Mouse (Mus musculus) midbrain, postnatal 0 days (tissue): ENCODE results near the gene Trpm8. TPM values are rescaled to one million over a fixed set of nuclear protein-coding genes. Genes with fewer than 3 reads are reported as not detected.

Source experiments
- ATAC-seq: fragments of 200-750 bp; cut with Nextera tagmentation; 2 replicates; pipeline ENCODE4 v1.8.0; 2017; ENCODE audit warnings: moderate number of reproducible peaks, mild to moderate bottlenecking, moderate TSS enrichment, moderate library complexity; ENCODE audit not compliant: low FRiP score
- DNase-seq: peaks from one replicate; pipeline ENCODE4 v3.0.0-alpha.2; 2015; ENCODE audit warnings: low spot score
- H3K27ac ChIP-seq: fragments of 300-500 bp; sonication (generic); 2 replicates; pipeline ENCODE4 v1.5.1; 2014; ENCODE audit warnings: low read depth, mild to moderate bottlenecking, low read length, mixed read lengths
- H3K27me3 ChIP-seq: fragments of 300-500 bp; sonication (generic); 2 replicates; pipeline ENCODE4 v1.6.1; 2014; ENCODE audit warnings: low read length, control low read depth, mixed read lengths; ENCODE audit not compliant: insufficient read depth
- H3K36me3 ChIP-seq: fragments of 300-500 bp; sonication (generic); 2 replicates; pipeline ENCODE4 v1.6.1; 2014; ENCODE audit warnings: low read length, control low read depth, mixed read lengths; ENCODE audit not compliant: insufficient read depth
- H3K4me1 ChIP-seq: fragments of 300-500 bp; sonication (generic); 2 replicates; pipeline ENCODE4 v1.6.1; 2014; ENCODE audit warnings: mild to moderate bottlenecking, control low read depth, antibody characterized with exemption, low read length, mixed read lengths; ENCODE audit not compliant: insufficient read depth
- H3K4me2 ChIP-seq: fragments of 300-500 bp; sonication (generic); 2 replicates; pipeline ENCODE4 v1.6.1; 2014; ENCODE audit warnings: low read depth, mild to moderate bottlenecking, low read length, mixed read lengths; ENCODE audit not compliant: poor library complexity, severe bottlenecking
- H3K4me3 ChIP-seq: fragments of 300-500 bp; sonication (generic); 2 replicates; pipeline ENCODE4 v1.5.1; 2014; ENCODE audit warnings: low read depth, mild to moderate bottlenecking, low read length, moderate library complexity
- H3K9ac ChIP-seq: fragments of 300-500 bp; sonication (generic); replicated peaks from 2 replicates; pipeline ENCODE4 v1.6.1; 2014; ENCODE audit warnings: mild to moderate bottlenecking, low read length, moderate library complexity, mixed read lengths; ENCODE audit not compliant: poor library complexity, severe bottlenecking
- H3K9me3 ChIP-seq: fragments of 300-500 bp; sonication (generic); 2 replicates; pipeline ENCODE4 v1.6.1; 2016; ENCODE audit warnings: low read length, control low read depth
- CTCF ChIP-seq: IDR thresholded peaks from 2 replicates; pipeline ENCODE4 v1.5.1; 2016; ENCODE audit warnings: antibody characterized with exemption, mild to moderate bottlenecking
- WGBS: fragments of 180-500 bp; shearing (Covaris S2); extraction: QIAGEN DNeasy Blood & Tissue Kit; methylation state at CpG from one replicate; pipeline ENCODE4 v1.1.7; 2014; 5-methylcytosine and 5-hydroxymethylcytosine counted together
- polyA plus RNA-seq: library from polyadenylated mRNA; unstranded; fragments of >200 nt; fragmentation: Nextera tagmentation; extraction: Ambion mirVana; gene quantifications from 2 replicates; pipeline ENCODE4 v1.2.1, GENCODE M21; 2015
- total RNA-seq: library from RNA; depleted of rRNA; stranded (reverse); fragments of >200 nt; gene quantifications from 2 replicates; pipeline ENCODE4 v1.2.3, GENCODE M21; 2014

Gene Trpm8
- total and polyA plus RNA-seq, 2 experiments from 2014 or later, result 0.21 to 1.2 TPM

DNA sequence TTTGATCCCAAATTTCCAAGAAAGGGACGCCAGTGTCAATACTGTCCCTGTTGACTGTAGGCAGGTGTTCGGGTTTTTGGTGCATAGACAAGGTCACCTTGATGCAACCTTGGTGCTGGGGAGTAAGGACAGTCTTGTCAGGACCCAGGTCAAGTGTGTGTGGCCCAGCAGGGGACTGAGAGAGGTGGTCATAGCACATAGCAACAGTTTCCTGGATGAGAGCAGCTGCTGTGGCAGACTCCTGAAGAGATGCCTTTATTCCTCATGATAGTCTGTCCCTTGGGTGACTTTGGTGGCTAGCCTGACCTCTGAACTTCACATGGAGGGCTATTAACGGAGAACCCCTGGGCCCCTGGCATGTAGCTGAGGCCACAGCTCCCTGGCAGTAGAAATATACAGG lies 45.6 kb downstream of the Trpm8 start:
- ATAC-seq, result no peak
- no peak for TF ChIP-seq CTCF
- H3K4me2 ChIP-seq, result no peak overlapping the region
- WGBS, result 85% methylated on average over 3 of the region's 3 CpGs
- H3K27me3 ChIP-seq, result no peaks in the 10 kb centered on the region
- H3K36me3 ChIP-seq, result no peaks in the 10 kb centered on the region
- H3K4me1 ChIP-seq, result no peaks in the 10 kb centered on the region
- no peak overlapping the region for H3K4me3 ChIP-seq
- H3K27ac ChIP-seq, result no peak overlapping the region
- no peaks in the 10 kb centered on the region for H3K9me3 ChIP-seq
- H3K9ac ChIP-seq, result no peak overlapping the region
- DNase-seq, result no peak

DNA sequence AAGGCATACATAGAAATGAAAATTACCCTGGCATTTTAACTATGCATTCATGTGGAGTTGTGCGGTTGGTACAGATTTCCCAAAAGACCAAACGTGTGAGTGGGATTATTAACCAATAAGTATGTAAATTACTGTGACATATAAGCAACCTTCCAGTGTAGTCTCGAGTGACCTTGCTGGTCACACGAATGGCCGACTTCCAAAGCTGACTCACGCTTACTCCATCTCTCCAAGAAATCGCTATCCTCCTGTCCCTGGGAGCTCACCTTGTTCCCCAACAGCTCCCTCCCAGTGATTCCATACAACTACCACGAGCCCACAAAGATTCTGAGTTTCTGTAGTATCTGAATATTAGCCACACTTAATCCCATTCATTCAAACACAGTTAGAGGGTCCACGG lies 62.0 kb downstream of the Trpm8 start:
- H3K4me2 ChIP-seq, result no peak overlapping the region
- ATAC-seq (no peak), DNase-seq (no peak)
- no peak overlapping the region for H3K4me3 ChIP-seq
- no peak for TF ChIP-seq CTCF
- 58% methylated on average over 9 of the region's 9 CpGs for WGBS
- no peaks in the 10 kb centered on the region for H3K27me3 ChIP-seq
- H3K9me3 ChIP-seq, result no peaks in the 10 kb centered on the region
- H3K9ac ChIP-seq, result no peak overlapping the region
- H3K27ac ChIP-seq, result no peak overlapping the region
- H3K4me1 ChIP-seq, result no peaks in the 10 kb centered on the region
- H3K36me3 ChIP-seq, result no peaks in the 10 kb centered on the region

DNA sequence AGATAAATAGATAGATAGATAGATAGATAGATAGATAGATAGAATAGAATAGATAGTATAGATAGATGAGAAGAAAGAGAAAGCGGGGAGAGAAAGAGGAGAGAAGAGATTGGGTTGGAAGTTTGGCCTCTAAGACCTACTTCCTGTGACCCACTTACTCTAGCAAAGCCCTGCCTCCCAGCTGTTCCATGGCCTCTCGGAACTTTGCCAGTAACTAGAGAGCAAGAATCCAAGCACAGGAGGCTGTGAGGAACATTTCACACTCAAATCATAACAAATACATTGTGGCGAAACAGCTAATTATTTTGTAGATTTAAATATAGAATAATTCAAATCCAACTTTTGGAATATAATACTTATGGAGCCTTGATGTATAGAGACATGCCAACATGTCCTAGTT lies 65.2 kb downstream of the Trpm8 start:
- H3K4me2 ChIP-seq, result no peak overlapping the region
- no peak for TF ChIP-seq CTCF
- H3K4me3 ChIP-seq, result no peak overlapping the region
- DNase-seq, result no peak
- no peaks in the 10 kb centered on the region for H3K36me3 ChIP-seq
- no peak overlapping the region for H3K9ac ChIP-seq
- no peaks in the 10 kb centered on the region for H3K27me3 ChIP-seq
- H3K4me1 ChIP-seq, result no peaks in the 10 kb centered on the region
- no peaks in the 10 kb centered on the region for H3K9me3 ChIP-seq
- no peak for ATAC-seq
- no peak overlapping the region for H3K27ac ChIP-seq
- 93% methylated on average over 3 of the region's 3 CpGs for WGBS

DNA sequence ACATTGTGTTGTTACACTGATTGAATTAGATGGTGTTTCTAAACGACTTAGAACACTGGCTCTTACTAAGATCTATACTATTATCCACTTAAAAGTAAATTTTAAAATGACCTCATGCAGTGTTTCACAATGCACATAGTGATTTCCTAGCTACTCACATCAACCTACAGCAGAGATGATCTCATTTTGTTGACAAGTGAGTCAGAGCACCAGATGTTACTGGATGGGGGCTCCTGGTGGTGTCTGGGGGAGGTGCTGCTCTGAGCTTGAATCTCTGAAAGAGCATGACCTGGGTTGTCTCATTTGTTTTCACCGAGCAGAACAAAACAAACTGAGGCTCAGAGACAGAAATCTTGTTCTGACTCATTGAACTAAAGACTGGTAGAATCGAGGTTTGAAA lies 68.1 kb downstream of the Trpm8 start:
- Histone ChIP-seq H3K4me3 (no peak overlapping the region), H3K9me3 (no peaks in the 10 kb centered on the region), H3K27me3 (no peaks in the 10 kb centered on the region), H3K27ac (no peak overlapping the region), H3K4me2 (no peak overlapping the region), H3K36me3 (no peaks in the 10 kb centered on the region), H3K4me1 (no peaks in the 10 kb centered on the region), H3K9ac (no peak overlapping the region)
- 20% methylated on average over 3 of the region's 3 CpGs for WGBS
- DNase-seq (no peak), ATAC-seq (no peak)
- no peak for TF ChIP-seq CTCF

DNA sequence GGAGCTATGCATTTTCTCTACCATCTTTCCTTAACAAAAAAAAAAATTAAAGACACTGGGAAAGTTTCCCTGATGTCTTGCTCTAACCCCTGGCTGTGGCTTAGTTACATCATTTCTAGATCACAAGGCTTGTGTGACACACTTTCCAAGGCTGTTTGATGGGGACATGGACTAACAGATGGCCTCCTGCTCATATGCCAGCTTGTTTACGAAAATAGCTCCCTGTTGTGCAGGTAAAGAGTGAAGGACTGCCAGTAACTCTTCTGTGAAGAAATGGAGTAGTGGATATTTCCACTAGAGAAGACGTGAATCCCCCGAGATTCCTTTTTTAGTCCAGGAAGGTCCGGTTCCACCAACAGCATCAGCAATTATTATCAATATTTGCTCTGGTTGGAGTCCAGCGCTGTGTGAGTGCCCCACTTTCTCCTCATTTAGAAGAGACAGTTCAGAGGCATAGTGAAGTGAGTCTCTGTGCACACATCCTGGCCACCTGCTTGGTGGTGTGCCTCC lies 71.1 kb downstream of the Trpm8 start:
- Histone ChIP-seq H3K9ac (no peak overlapping the region), H3K4me1 (no peaks in the 10 kb centered on the region)
- no peak for TF ChIP-seq CTCF

DNA sequence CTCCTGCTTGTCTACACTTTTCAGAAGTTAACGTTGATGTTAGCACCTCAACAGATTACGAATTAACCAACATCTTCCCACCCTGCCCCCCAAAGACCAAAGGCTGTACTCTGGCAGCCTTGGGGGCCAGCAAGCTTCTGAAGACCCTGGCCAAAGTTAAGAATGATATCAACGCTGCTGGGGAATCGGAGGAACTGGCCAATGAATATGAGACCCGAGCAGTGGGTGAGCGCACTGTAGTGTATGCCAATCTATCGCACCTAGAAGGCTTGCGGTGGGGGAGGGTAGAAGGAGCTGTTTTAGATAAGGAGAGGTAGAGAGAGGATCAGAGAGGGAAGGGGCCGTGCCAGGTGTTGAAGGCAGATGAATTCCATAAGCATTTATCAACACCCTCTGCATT lies 73.3 kb downstream of the Trpm8 start:
- ATAC-seq, result no peak
- Histone ChIP-seq H3K9me3 (no peaks in the 10 kb centered on the region), H3K4me3 (no peak overlapping the region), H3K4me1 (no peaks in the 10 kb centered on the region), H3K9ac (no peak overlapping the region), H3K36me3 (no peaks in the 10 kb centered on the region), H3K27ac (no peak overlapping the region), H3K27me3 (no peaks in the 10 kb centered on the region), H3K4me2 (no peak overlapping the region)
- DNase-seq, result no peak
- TF ChIP-seq CTCF, result no peak
- WGBS, result 94% methylated on average over 9 of the region's 9 CpGs

More for the DNA sequence above, 71.1 kb downstream of the Trpm8 start:
- WGBS, result 84% methylated on average over 5 of the region's 5 CpGs
- Histone ChIP-seq H3K36me3 (no peaks in the 10 kb centered on the region), H3K4me3 (no peak overlapping the region), H3K4me2 (no peak overlapping the region), H3K9me3 (no peaks in the 10 kb centered on the region), H3K27me3 (no peaks in the 10 kb centered on the region), H3K27ac (no peak overlapping the region)
- DNase-seq (no peak), ATAC-seq (no peak)
